Mouse (Mus musculus): ENCODE measurements at regions not wholly inside any gene's neighbourhood (a gene's known extent, or its start where the extent isn't known, plus 50 kb on each side); places are given as distances from the start of the nearest gene placed in this dataset.
A peak's percentile ranks its signal among the peaks of the same experiment; 100 is the strongest.

DNA sequence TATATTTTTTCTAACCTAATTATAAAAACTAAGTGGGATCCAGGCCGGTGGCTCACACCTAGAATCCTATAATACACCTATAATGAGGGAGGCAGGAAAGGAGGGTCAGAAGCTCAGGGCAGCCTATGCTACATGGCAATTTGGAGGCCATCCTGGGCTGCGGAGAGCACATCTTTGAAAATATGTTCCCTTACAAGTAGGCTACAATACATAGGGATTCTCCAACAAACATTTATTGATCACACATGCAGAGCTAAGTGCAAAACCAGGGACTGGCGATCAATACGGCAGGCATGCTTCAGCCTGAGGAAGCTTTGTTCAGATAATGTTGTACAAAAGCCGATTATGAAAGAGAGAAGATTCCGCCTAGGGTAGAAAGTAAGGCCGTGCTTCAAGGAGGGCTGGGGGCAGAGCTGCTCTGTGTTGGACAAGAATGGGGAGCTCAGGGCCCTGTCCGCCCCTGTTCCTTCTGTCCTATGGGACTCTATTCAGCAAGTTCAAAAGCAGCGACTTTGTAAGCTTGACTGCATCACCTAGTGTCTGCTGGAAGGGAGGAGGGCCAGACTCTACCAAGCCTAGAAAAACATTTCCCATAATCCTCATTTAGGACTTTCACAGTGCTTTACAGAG, 53.4 kb upstream of the Sgk1 start:
- H3K9ac ChIP-seq (replicated peaks) = no peak overlapping the region
- no peak for ATAC-seq (ENCODE audit: insufficient read depth)
- H3K36me3 ChIP-seq (replicated peaks; ENCODE audit: control insufficient read depth, insufficient read depth, low read depth) = no peaks in the 10 kb centered on the region
- no peaks in the 10 kb centered on the region for H3K9me3 ChIP-seq (ENCODE audit: control insufficient read depth, low read length)
- no peaks in the 10 kb centered on the region for H3K27me3 ChIP-seq (ENCODE audit: control insufficient read depth, insufficient read depth, low read length)
- H3K4me1 ChIP-seq (replicated peaks; ENCODE audit: control insufficient read depth in 2 of 2, insufficient read depth in 2 of 2, low read length in 1 of 2) = peaks cover 0 to 11% of the 10 kb centered on the region in 2 experiments; a peak in 3 of 4 replicates
- no peak overlapping the region for H3K4me3 ChIP-seq (ENCODE audit: insufficient read depth in 1 of 2, low read depth in 2 of 2, low read length in 2 of 2)
- WGBS (ENCODE audit: insufficient replicate concordance) = 66% methylated on average over 9 of the region's 9 CpGs
- no peak overlapping the region for H3K27ac ChIP-seq
- no peak for DNase-seq (ENCODE audit: low read depth in 3 of 3, low spot score in 3 of 3)
- H3K4me2 ChIP-seq (ENCODE audit: low read depth) = no peak overlapping the region
- TF ChIP-seq CTCF (IDR thresholded peaks at IDR 0.05; ENCODE audit: low read depth) (no peak), EP300 (IDR thresholded peaks at IDR 0.05; ENCODE audit: low read depth) (no peak)

- Histone ChIP-seq H3K4me1 (replicated peaks; ENCODE audit: control insufficient read depth in 2 of 2, insufficient read depth in 2 of 2, low read length in 1 of 2) (peaks cover 0 to 11% of the 10 kb centered on the region in 2 experiments; a peak in 3 of 4 replicates), H3K36me3 (replicated peaks; ENCODE audit: control insufficient read depth, insufficient read depth, low read depth) (no peaks in the 10 kb centered on the region), H3K4me2 (ENCODE audit: low read depth) (no peak overlapping the region), H3K4me3 (ENCODE audit: insufficient read depth in 1 of 2, low read depth in 2 of 2, low read length in 2 of 2) (no peak overlapping the region), H3K27ac (no peak overlapping the region), H3K9me3 (ENCODE audit: control insufficient read depth, low read length) (no peaks in the 10 kb centered on the region), H3K27me3 (ENCODE audit: control insufficient read depth, insufficient read depth, low read length) (no peaks in the 10 kb centered on the region), H3K9ac (replicated peaks) (no peak overlapping the region)
- DNase-seq (ENCODE audit: low read depth in 3 of 3, low spot score in 3 of 3) = no peak
- TF ChIP-seq EP300 (IDR thresholded peaks at IDR 0.05; ENCODE audit: low read depth) (no peak), CTCF (IDR thresholded peaks at IDR 0.05; ENCODE audit: low read depth) (no peak)
- 78% methylated on average over 11 of the region's 11 CpGs for WGBS (ENCODE audit: insufficient replicate concordance)
- no peak for ATAC-seq (ENCODE audit: insufficient read depth)
These were observed 52.8 kb upstream of the Sgk1 start for GRCm38 (mm10) chr10:21829062-21829731.

GRCm38 (mm10) chr10:21831002-21831696, 50.8 kb upstream of the Sgk1 start:
- 27% methylated on average over 6 of the region's 6 CpGs for WGBS (ENCODE audit: insufficient replicate concordance)
- DNase-seq (ENCODE audit: low read depth in 3 of 3, low spot score in 3 of 3) = no peak
- no peak overlapping the region for H3K4me3 ChIP-seq (ENCODE audit: insufficient read depth in 1 of 2, low read depth in 2 of 2, low read length in 2 of 2)
- H3K4me2 ChIP-seq (ENCODE audit: low read depth) = no peak overlapping the region
- no peak overlapping the region for H3K9ac ChIP-seq (replicated peaks)
- 0 out of 2 replicates have a peak, but pooled peaks have one; percentile 38 for TF ChIP-seq EP300 (IDR thresholded peaks at IDR 0.05; ENCODE audit: low read depth)
- no peak for TF ChIP-seq CTCF (IDR thresholded peaks at IDR 0.05; ENCODE audit: low read depth)
- no peaks in the 10 kb centered on the region for H3K27me3 ChIP-seq (ENCODE audit: control insufficient read depth, insufficient read depth, low read length)
- peaks cover 0 to 11% of the 10 kb centered on the region in 2 experiments; a peak in 3 of 4 replicates for H3K4me1 ChIP-seq (replicated peaks; ENCODE audit: control insufficient read depth in 2 of 2, insufficient read depth in 2 of 2, low read length in 1 of 2)
- no peak for ATAC-seq (ENCODE audit: insufficient read depth)
- H3K9me3 ChIP-seq (ENCODE audit: control insufficient read depth, low read length) = no peaks in the 10 kb centered on the region
- H3K36me3 ChIP-seq (replicated peaks; ENCODE audit: control insufficient read depth, insufficient read depth, low read depth) = no peaks in the 10 kb centered on the region
- H3K27ac ChIP-seq = no peak overlapping the region

Data from liver, embryonic 14.5 days (tissue).